Mouse (Mus musculus) left cerebral cortex, postnatal 4 days (tissue): Measurements from ENCODE around the gene Spata18. TPM values are rescaled to one million over a fixed set of nuclear protein-coding genes. Genes with fewer than 3 reads are reported as not detected.

Experiments
- DNase-seq: peaks from one replicate; pipeline ENCODE4 v3.0.0-alpha.2; 2022
- intact Hi-C: fragments of 180-260 bp; cut with DNase I; formaldehyde crosslinking; loops from one replicate; pipeline ENCODE4 v1.15.1; 2025
- total RNA-seq, 2 experiments: library from RNA; stranded (reverse); gene quantifications; 2 replicates each; pipeline ENCODE4 v1.2.3; 2021

Gene Spata18
- total RNA-seq, 2 experiments from 2014 or later = 1.3 to 1.7 TPM

GRCm38 (mm10) chr5:73704263-73704662 lies 53.1 kb downstream of the Spata18 start:
- intact Hi-C loops = no loop called here
- DNase-seq = no peak

DNA sequence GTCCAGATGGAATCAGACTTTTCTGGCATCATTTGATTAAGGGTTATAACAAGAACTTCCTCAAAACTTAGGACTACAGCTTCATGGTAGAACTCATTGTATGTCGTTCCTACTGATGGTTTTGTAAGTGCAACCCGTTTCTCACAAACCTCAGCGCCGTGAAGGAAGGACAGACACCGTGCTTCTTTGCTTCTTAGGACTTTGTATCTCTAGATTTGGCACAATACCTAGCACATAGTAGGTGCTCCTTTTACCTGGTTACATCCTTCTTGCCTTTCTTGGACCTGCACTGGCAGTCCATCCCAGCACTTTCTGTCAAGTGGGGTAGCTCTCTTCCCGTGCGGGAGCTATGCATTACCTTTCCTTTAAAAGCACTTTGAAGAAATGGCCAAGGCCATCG lies 53.6 kb downstream of the Spata18 start:
- intact Hi-C loops = no loop called here
- DNase-seq = no peak

- intact Hi-C loops = no loop called here
- DNase-seq = no peak
Observed at GRCm38 (mm10) chr5:73705290-73705689, 54.1 kb downstream of the Spata18 start.

DNA sequence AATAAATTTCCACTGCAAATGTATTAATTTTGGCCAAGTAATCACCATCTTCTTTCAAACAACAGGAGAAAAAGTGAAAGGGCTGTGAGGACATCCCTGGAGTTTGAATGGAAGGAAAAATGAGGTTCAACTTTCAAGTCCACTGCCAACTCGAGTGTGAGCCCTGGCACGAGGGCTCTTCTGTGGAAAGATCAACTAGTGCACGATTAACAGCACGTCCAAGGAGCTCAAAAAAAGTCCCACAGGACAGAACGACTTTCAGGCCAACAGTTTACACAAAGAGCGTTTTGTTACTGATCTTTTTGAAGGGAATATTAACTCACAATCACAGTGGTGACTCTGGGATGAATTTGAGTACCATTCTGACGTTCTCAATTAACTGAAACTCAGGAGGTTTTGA lies 61.7 kb downstream of the Spata18 start:
- DNase-seq = no peak
- intact Hi-C loops = no loop called here

DNA sequence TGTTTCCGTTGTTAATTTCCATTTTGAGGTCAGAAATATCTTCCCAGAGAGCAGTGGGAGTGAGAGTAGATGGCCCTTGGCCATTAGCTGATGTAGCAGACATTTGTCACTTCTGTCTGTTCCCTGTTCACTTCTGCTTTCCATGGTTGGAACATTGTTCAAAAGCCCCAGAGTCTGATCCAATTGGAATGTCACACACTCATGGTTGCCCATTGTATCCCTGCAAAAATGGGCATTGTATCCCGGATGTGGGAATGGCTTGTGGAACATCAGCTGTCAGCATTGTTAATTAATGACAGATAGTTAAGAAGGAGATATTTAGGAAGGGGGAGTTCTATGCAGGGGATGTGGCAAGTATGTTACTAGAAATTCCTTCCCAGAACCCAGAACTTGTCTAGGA lies 65.8 kb downstream of the Spata18 start:
- DNase-seq = no peak
- intact Hi-C loops = no loop called here

GRCm38 (mm10) chr5:73721682-73722282 lies 70.6 kb downstream of the Spata18 start:
- intact Hi-C loops = no loop called here
- no peak for DNase-seq

- DNase-seq = no peak
- intact Hi-C loops = no loop called here
Observed at GRCm38 (mm10) chr5:73725981-73726380, 74.8 kb downstream of the Spata18 start.

- DNase-seq = no peak
- intact Hi-C loops = no loop called here
Observed at GRCm38 (mm10) chr5:73728651-73729050, 77.5 kb downstream of the Spata18 start.

Other genes starting within 250 kb of the Spata18 start
- gene Cwh43, start 245.3 kb upstream of the Spata18 start, total RNA-seq = 1 to 10 TPM; 3.5 to 4.2 TPM
- gene Dcun1d4, start 170.4 kb upstream of the Spata18 start, total RNA-seq = 10 to 100 TPM; 68.2 to 72.1 TPM
- gene Lrrc66, start 18.9 kb upstream of the Spata18 start, total RNA-seq = under 1 TPM in 1 of 2 experiments, not detected in 1; 0.12 TPM
- gene Sgcb, start 3.6 kb upstream of the Spata18 start, total RNA-seq = 10 to 100 TPM; 44.5 to 44.6 TPM